Mouse (Mus musculus): Measurements from ENCODE around the gene Fam170b. TPM values are rescaled to one million over a fixed set of nuclear protein-coding genes. Genes with fewer than 3 reads are reported as not detected.
A peak's percentile ranks its signal among the peaks of the same experiment; 100 is the strongest.

Gene Fam170b
- total and polyA plus RNA-seq, 2 experiments = 0.05 to 0.09 TPM

DNA sequence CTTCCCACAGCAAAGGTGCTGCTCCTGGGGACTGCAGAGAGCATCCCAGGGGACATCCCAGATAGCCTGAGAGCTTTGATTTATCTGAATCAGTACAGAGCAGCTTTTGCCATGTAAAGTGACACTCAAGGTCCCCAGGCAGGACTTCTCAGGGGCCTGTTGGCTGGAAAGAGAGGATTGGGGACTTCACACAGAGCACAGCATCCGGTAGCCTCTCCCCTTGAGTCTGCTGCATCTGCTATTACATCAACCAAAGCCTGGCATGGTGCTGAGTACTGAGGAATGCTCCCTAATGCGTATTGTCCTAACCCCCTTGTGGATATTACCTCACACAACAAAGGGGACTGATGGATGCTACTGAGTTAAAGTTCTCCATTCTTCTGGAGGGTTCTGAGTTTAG is 27.9 kb downstream of the Fam170b start:
- H3K9ac ChIP-seq (ENCODE audit: low read depth, low read length) = no peak overlapping the region
- no peaks in the 10 kb centered on the region for H3K36me3 ChIP-seq (ENCODE audit: control insufficient read depth, insufficient read depth, low read length)
- WGBS = 74% methylated on average over 2 of the region's 2 CpGs
- no peak overlapping the region for H3K27ac ChIP-seq (replicated peaks; ENCODE audit: insufficient read depth, low read depth, low read length)
- H3K4me3 ChIP-seq (ENCODE audit: insufficient read depth, low read depth, low read length) = no peak overlapping the region
- no peak for DNase-seq (ENCODE audit: extremely low read depth, low read depth, low spot score)
- TF ChIP-seq POLR2A (IDR thresholded peaks at IDR 0.05; ENCODE audit: extremely low read depth, insufficient read depth, low read length) (no peak), CTCF (IDR thresholded peaks at IDR 0.05; ENCODE audit: low read depth, low read length) (no peak)
- no peaks in the 10 kb centered on the region for H3K79me2 ChIP-seq (ENCODE audit: control insufficient read depth, insufficient read depth, low read length)
- H3K27me3 ChIP-seq (ENCODE audit: control insufficient read depth, insufficient read depth, low read length) = peaks cover 5% of the 10 kb centered on the region; the same call in 1 of the 2 replicates
- H3K4me1 ChIP-seq (ENCODE audit: control insufficient read depth, insufficient read depth, low read length) = peaks cover 7% of the 10 kb centered on the region; the same call in 1 of the 2 replicates

DNA sequence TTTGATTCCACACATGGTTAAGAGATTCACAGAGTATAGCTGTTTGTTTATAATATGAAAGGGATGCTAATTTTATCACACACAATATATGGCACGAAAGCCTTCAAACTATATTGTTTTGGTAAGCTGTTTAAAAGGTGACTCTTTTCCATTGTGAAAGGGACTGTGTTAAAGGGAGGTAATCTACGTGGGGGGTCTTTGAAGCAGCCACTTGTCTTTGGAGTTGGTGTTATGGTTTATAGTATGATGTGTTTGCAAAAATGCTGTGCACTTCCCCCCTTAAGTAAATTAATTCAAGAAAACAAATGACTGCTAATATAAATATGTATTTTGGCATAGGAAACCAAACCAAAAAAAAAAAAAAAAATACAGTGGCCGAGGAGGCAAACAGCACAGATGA is 31.6 kb downstream of the Fam170b start:
- Histone ChIP-seq H3K4me3 (ENCODE audit: insufficient read depth, low read depth, low read length) (no peak overlapping the region), H3K27me3 (ENCODE audit: control insufficient read depth, insufficient read depth, low read length) (no peaks in the 10 kb centered on the region), H3K9ac (ENCODE audit: low read depth, low read length) (no peak overlapping the region), H3K36me3 (ENCODE audit: control insufficient read depth, insufficient read depth, low read length) (no peaks in the 10 kb centered on the region), H3K79me2 (ENCODE audit: control insufficient read depth, insufficient read depth, low read length) (no peaks in the 10 kb centered on the region), H3K4me1 (ENCODE audit: control insufficient read depth, insufficient read depth, low read length) (no peaks in the 10 kb centered on the region), H3K27ac (replicated peaks; ENCODE audit: insufficient read depth, low read depth, low read length) (no peak overlapping the region)
- no peak for TF ChIP-seq CTCF (IDR thresholded peaks at IDR 0.05; ENCODE audit: low read depth, low read length)
- no peak for TF ChIP-seq POLR2A (IDR thresholded peaks at IDR 0.05; ENCODE audit: extremely low read depth, insufficient read depth, low read length)
- no peak for DNase-seq (ENCODE audit: extremely low read depth, low read depth, low spot score)
- 67% methylated on average over 3 of the region's 3 CpGs for WGBS

DNA sequence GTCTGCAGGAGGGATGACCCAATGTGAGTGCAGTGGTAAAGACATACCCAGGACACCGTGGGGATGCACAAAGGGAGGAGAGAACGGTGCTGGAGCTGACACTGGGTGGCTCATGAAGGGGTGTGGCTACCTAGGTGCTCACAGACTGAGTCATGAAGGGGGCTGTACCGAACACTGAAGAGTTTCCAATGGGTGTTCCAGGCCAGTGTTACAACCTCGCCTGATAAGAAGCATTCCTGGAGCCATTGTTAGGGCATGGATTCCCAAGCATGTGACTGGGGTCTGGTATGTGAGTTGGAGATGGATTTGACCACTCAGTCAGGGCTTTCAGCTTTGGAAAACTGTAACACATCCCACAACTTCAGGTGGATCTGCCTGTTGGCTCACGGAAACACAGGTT is 38.2 kb downstream of the Fam170b start:
- no peak for DNase-seq (ENCODE audit: extremely low read depth, low read depth, low spot score)
- TF ChIP-seq CTCF (IDR thresholded peaks at IDR 0.05; ENCODE audit: low read depth, low read length) (no peak), POLR2A (IDR thresholded peaks at IDR 0.05; ENCODE audit: extremely low read depth, insufficient read depth, low read length) (no peak)
- Histone ChIP-seq H3K27me3 (ENCODE audit: control insufficient read depth, insufficient read depth, low read length) (no peaks in the 10 kb centered on the region), H3K36me3 (ENCODE audit: control insufficient read depth, insufficient read depth, low read length) (no peaks in the 10 kb centered on the region), H3K4me1 (ENCODE audit: control insufficient read depth, insufficient read depth, low read length) (no peaks in the 10 kb centered on the region), H3K4me3 (ENCODE audit: insufficient read depth, low read depth, low read length) (no peak overlapping the region), H3K27ac (replicated peaks; ENCODE audit: insufficient read depth, low read depth, low read length) (no peak overlapping the region), H3K9ac (ENCODE audit: low read depth, low read length) (no peak overlapping the region), H3K79me2 (ENCODE audit: control insufficient read depth, insufficient read depth, low read length) (no peaks in the 10 kb centered on the region)
- WGBS = 83% methylated on average over 5 of the region's 5 CpGs

DNA sequence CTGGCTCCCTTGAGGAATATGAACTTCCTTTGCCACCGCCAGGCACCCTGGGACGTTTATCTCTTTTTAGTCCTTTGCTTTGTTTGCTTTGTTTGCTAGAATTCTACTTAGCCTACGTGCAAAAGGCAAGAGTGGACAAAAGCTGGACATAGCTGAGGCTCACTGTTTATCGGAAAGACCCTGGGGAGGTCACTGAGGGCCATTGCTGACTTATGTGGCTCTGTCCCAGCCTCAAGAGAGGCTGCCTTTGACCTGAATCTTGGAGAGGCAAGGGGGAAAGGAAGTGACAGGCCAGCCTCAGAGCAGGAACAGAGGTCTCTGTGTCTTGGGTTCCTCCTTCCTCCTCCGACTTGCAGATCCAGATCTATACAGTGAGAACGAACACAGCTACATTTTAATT is 43.8 kb downstream of the Fam170b start:
- 78% methylated on average over 6 of the region's 6 CpGs for WGBS
- Histone ChIP-seq H3K27ac (replicated peaks; ENCODE audit: insufficient read depth, low read depth, low read length) (no peak overlapping the region), H3K4me1 (ENCODE audit: control insufficient read depth, insufficient read depth, low read length) (peaks cover 2% of the 10 kb centered on the region), H3K27me3 (ENCODE audit: control insufficient read depth, insufficient read depth, low read length) (no peaks in the 10 kb centered on the region), H3K36me3 (ENCODE audit: control insufficient read depth, insufficient read depth, low read length) (no peaks in the 10 kb centered on the region), H3K79me2 (ENCODE audit: control insufficient read depth, insufficient read depth, low read length) (no peaks in the 10 kb centered on the region), H3K9ac (ENCODE audit: low read depth, low read length) (no peak overlapping the region), H3K4me3 (ENCODE audit: insufficient read depth, low read depth, low read length) (no peak overlapping the region)
- TF ChIP-seq CTCF (IDR thresholded peaks at IDR 0.05; ENCODE audit: low read depth, low read length) = no peak
- no peak for TF ChIP-seq POLR2A (IDR thresholded peaks at IDR 0.05; ENCODE audit: extremely low read depth, insufficient read depth, low read length)
- peak; percentile 19 for DNase-seq (ENCODE audit: extremely low read depth, low read depth, low spot score)

DNA sequence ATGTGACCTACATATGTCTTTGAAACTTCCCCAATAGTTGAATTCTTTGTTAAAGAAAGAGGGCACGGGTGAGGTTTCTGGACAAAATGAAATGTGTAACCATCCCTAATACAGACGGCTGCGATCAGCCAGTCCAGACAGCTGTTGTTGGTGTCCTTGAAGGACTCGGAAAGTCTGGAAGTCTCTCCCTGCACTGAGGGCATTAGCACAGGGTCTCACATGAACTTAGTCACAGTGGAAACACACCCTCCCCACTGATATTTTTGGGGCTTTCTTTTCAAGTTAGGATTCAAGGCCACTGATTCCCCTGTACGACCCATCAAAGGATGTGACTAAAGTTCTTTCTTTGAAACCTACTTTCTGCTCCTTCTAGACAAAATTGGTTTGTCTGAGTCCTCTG is 46.6 kb downstream of the Fam170b start:
- Histone ChIP-seq H3K4me1 (ENCODE audit: control insufficient read depth, insufficient read depth, low read length) (peaks cover 2% of the 10 kb centered on the region), H3K79me2 (ENCODE audit: control insufficient read depth, insufficient read depth, low read length) (no peaks in the 10 kb centered on the region), H3K27ac (replicated peaks; ENCODE audit: insufficient read depth, low read depth, low read length) (no peak overlapping the region), H3K27me3 (ENCODE audit: control insufficient read depth, insufficient read depth, low read length) (no peaks in the 10 kb centered on the region), H3K4me3 (ENCODE audit: insufficient read depth, low read depth, low read length) (no peak overlapping the region), H3K9ac (ENCODE audit: low read depth, low read length) (no peak overlapping the region), H3K36me3 (ENCODE audit: control insufficient read depth, insufficient read depth, low read length) (no peaks in the 10 kb centered on the region)
- DNase-seq (ENCODE audit: extremely low read depth, low read depth, low spot score) = no peak
- 77% methylated on average over 5 of the region's 5 CpGs for WGBS
- TF ChIP-seq CTCF (IDR thresholded peaks at IDR 0.05; ENCODE audit: low read depth, low read length) (no peak), POLR2A (IDR thresholded peaks at IDR 0.05; ENCODE audit: extremely low read depth, insufficient read depth, low read length) (no peak)

DNA sequence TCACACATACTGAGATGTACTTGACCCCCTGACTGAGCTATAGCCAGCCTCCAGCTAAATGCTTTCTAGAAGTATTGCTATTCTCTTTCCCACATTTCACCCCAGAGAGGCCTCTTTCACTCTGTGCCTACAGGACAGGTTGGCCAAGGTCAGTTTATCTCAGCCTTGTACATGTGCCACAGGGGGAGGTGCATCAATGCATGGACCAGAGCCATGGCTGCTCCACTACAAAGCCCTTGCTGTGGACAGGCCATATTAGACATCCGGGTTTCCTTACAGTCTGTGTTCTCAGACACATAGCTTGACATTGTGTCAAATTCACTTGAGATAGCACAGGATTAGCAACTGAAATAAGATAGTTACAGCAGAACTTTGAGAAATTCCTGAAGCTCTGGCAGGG is 47.9 kb downstream of the Fam170b start:
- Histone ChIP-seq H3K79me2 (ENCODE audit: control insufficient read depth, insufficient read depth, low read length) (no peaks in the 10 kb centered on the region), H3K4me3 (ENCODE audit: insufficient read depth, low read depth, low read length) (no peak overlapping the region), H3K36me3 (ENCODE audit: control insufficient read depth, insufficient read depth, low read length) (no peaks in the 10 kb centered on the region), H3K4me1 (ENCODE audit: control insufficient read depth, insufficient read depth, low read length) (peaks cover 2% of the 10 kb centered on the region), H3K27ac (replicated peaks; ENCODE audit: insufficient read depth, low read depth, low read length) (no peak overlapping the region), H3K9ac (ENCODE audit: low read depth, low read length) (no peak overlapping the region), H3K27me3 (ENCODE audit: control insufficient read depth, insufficient read depth, low read length) (no peaks in the 10 kb centered on the region)
- WGBS = 10% methylated on average over 1 of the region's 1 CpGs
- no peak for TF ChIP-seq POLR2A (IDR thresholded peaks at IDR 0.05; ENCODE audit: extremely low read depth, insufficient read depth, low read length)
- TF ChIP-seq CTCF (IDR thresholded peaks at IDR 0.05; ENCODE audit: low read depth, low read length) = no peak
- peak; percentile 77 for DNase-seq (ENCODE audit: extremely low read depth, low read depth, low spot score)

Other genes starting within 250 kb of the Fam170b start
- not detected in 2 replicates for gene Prrxl1, start 234.6 kb upstream of the Fam170b start, total RNA-seq (2014; rRNA removed)
- not detected in 2 replicates for gene Prrxl1, start 234.6 kb upstream of the Fam170b start, polyA plus RNA-seq (2012; rRNA removed)
- gene 3425401B19Rik, start 148.7 kb upstream of the Fam170b start, total RNA-seq (2014; rRNA removed) = 0.09 TPM in 1 of 2 replicates, not detected in the other
- not detected in 2 replicates for gene 3425401B19Rik, start 148.7 kb upstream of the Fam170b start, polyA plus RNA-seq (2012; rRNA removed)
- 1.4 and 2.0 TPM in 2 replicates for gene Tmem273, start 48.0 kb upstream of the Fam170b start, total RNA-seq (2014; rRNA removed)
- gene Tmem273, start 48.0 kb upstream of the Fam170b start, polyA plus RNA-seq (2012; rRNA removed) = 0.52 and 1.3 TPM in 2 replicates
- gene Vstm4, start 22.8 kb downstream of the Fam170b start, total RNA-seq (2014; rRNA removed) = 0.92 and 1.3 TPM in 2 replicates
- gene Vstm4, start 22.8 kb downstream of the Fam170b start, polyA plus RNA-seq (2012; rRNA removed) = 0.81 and 0.91 TPM in 2 replicates
- 0.20 and 0.28 TPM in 2 replicates for gene Lrrc18, start 157.4 kb downstream of the Fam170b start, total RNA-seq (2014; rRNA removed)
- gene Lrrc18, start 157.4 kb downstream of the Fam170b start, polyA plus RNA-seq (2012; rRNA removed) = 0.07 and 0.14 TPM in 2 replicates